Mouse (Mus musculus): ENCODE measurements around the gene Ankrd13b.

Gene Ankrd13b

GRCm38 (mm10) chr11:77508068-77509021, 18.9 kb upstream of the Ankrd13b start:
- peak; percentile 91 for DNase-seq (ENCODE audit: low read depth, low spot score)

- DNase-seq (ENCODE audit: low read depth, low spot score) = no peak
Observed at GRCm38 (mm10) chr11:77507426-77507825, 17.9 kb upstream of the Ankrd13b start.

DNA sequence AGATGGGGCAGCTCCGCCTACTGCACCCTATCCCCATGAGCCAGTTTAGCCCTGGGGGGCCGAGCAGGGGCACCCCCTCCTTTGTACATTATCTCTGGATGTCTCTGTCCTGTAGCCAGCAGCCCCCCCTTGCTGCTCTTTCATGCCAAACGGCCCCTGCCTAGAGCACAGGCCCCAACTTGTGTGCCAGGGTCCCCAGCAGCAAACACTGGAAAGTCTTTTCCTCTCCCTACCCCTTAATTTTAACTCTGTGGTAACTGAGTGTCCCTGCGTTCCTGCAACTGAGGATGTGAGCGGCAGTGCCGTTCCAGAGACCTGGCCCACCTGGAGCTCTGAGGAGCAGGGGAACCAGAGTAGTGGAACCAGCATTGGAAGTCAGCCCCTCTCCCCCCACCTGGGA, 17.5 kb upstream of the Ankrd13b start:
- no peak for DNase-seq (ENCODE audit: low read depth, low spot score)

GRCm38 (mm10) chr11:77506273-77506672, 16.8 kb upstream of the Ankrd13b start:
- no peak for DNase-seq (ENCODE audit: low read depth, low spot score)

DNA sequence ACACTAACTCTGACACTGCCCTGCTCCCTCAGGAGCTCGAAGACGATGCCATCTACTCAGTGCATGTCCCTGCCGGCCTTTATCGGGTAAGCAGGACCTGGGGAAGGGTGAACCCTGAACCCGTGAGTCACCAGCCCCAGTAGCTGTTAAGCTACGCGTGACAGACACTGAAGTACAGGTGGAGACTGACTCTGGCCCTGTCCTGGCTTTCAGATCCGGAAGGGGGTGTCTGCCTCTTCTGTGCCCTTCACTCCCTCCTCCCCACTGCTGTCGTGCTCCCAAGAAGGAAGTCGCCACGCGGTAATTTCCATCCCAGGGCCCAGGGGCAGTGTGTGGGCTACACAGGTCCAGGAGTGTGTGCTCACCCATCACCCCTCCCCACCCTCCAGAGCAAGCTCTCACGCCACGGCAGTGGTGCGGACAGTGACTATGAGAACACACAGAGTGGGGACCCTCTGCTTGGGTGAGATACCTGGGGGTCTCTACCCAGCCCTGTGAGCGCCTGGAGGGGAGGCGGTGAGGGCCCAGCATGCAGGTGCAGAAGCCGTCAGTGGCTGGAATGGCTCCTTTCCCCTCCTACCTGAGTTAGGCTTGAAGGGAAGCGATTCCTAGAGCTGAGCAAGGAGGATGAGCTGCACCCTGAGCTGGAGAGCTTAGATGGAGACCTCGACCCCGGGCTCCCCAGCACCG, 16.0 kb upstream of the Ankrd13b start:
- DNase-seq (ENCODE audit: low read depth, low spot score) = no peak

- DNase-seq (ENCODE audit: low read depth, low spot score) = no peak
Observed at GRCm38 (mm10) chr11:77504377-77504776, 14.9 kb upstream of the Ankrd13b start.

DNA sequence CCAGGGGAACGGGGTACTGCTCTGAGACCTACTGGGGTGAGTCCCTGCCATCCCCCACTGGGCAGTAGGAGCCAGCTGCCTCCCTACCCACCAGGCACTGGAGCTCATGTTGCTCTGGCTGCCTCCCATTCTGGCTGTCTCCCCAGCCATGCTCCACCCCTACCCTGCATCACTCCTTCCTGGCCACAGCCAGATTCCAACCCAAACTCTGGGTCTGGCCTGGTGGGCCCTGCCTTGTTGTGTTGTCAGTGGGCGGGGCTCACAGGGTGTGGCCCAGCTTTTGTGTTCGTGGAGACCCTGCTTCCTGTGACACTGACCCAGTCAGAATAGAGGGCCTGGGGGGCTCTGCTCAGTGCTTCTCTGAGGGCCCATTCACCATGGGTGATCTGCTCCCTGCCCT, 14.0 kb upstream of the Ankrd13b start:
- DNase-seq (ENCODE audit: low read depth, low spot score) = peak; percentile 83

GRCm38 (mm10) chr11:77502481-77502880, 13.0 kb upstream of the Ankrd13b start:
- DNase-seq (ENCODE audit: low read depth, low spot score) = no peak

- no peak for DNase-seq (ENCODE audit: low read depth, low spot score)
Observed at GRCm38 (mm10) chr11:77501971-77502370, 12.5 kb upstream of the Ankrd13b start.

- DNase-seq (ENCODE audit: low read depth, low spot score) = peak; percentile 78
Observed at GRCm38 (mm10) chr11:77501392-77501791, 11.9 kb upstream of the Ankrd13b start.

- DNase-seq (ENCODE audit: low read depth, low spot score) = peak; percentile 49
Observed at GRCm38 (mm10) chr11:77500361-77501325, 11.2 kb upstream of the Ankrd13b start.

DNA sequence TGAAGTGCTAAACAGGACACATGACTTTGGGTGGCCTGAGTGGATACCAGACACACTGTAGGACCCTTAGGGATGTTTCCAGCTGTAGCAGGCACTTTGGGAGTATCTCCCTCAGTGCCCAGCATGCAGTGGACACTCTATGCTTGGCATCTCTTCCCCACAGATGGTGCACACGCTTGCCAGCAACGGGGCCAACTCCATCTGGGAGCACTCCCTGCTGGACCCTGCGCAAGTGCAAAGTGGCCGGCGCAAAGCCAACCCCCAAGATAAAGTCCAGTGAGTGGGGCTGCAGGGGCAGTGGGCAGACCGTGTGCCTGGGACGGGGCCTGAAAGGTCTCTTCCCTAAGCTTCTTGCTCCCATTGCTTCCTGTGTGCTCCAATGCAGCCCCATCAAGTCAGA, 9.9 kb upstream of the Ankrd13b start:
- DNase-seq (ENCODE audit: low read depth, low spot score) = no peak

- DNase-seq (ENCODE audit: low read depth, low spot score) = peak; percentile 89
Observed at GRCm38 (mm10) chr11:77498261-77499139, 9.0 kb upstream of the Ankrd13b start.

GRCm38 (mm10) chr11:77497851-77498250, 8.4 kb upstream of the Ankrd13b start:
- peak; percentile 77 for DNase-seq (ENCODE audit: low read depth, low spot score)

- DNase-seq (ENCODE audit: low read depth, low spot score) = peak; percentile 95
Observed at GRCm38 (mm10) chr11:77497341-77497756, 7.9 kb upstream of the Ankrd13b start.

GRCm38 (mm10) chr11:77495507-77495906, 6.0 kb upstream of the Ankrd13b start:
- no peak for DNase-seq (ENCODE audit: low read depth, low spot score)

DNA sequence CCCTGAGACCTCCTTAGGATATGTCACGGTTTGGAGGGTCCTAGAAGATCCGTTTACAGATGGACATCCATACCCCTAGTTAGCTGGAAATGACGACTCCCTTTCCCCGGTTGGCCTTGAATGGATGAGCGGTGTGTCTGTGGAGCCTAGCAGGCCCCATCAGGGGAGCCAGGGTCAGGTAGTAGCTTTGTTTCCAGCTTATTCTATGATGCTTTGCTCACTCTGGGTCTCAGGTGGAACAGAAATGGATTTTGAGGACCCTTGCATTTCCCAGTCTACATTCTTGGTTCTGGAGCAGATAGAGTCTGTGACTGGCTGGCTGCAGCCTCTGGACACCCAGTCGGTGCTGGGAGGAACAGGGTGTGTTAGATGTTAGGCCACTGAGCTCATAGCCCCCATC, 5.3 kb upstream of the Ankrd13b start:
- DNase-seq (ENCODE audit: low read depth, low spot score) = no peak

- DNase-seq (ENCODE audit: low read depth, low spot score) = no peak
Observed at GRCm38 (mm10) chr11:77494344-77494676, 4.8 kb upstream of the Ankrd13b start.

- peak; percentile 60 for DNase-seq (ENCODE audit: low read depth, low spot score)
Observed at GRCm38 (mm10) chr11:77493512-77494343, 4.2 kb upstream of the Ankrd13b start, which contains the start of gene Git1. Gene Git1 (plus strand): TSS chr11:77493562.

DNA sequence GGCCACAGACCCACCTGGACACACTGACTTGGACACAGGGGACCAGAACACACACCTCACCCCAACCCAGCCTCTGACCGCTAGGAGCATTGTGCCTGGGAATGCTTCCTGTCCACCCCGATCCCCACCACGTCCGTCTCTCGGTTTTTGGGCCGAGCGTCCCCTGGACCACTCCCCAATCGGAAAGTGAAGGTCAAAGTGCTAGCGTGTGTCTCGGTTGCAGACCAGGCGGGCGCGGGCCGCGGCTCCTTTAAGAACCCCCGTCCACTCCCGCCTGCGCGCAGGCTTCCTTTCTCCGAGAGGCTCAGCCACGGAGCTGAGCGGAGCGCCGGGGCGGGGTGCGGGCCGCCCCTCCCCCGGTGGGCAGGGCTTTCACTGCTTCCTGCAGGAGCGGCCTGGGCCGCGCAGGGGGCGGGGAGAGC, 3.4 kb upstream of the Ankrd13b start:
- peak; percentile 97 for DNase-seq (ENCODE audit: low read depth, low spot score)

Data from ZHBTc4 (cell line).